ENCODE assay signal across 12 mouse cellular contexts in genomic region chr13:42080131-42080916, GRCm38 (mm10).
"Had no signal": no experiment of that assay in that cellular context is flagged by ENCODE, and none has a peak within 500 bp of the region (broad histone marks: within the 10 kb centered on the region; RNA-seq: fewer than 3 reads in every experiment).

No protein-coding gene starts in this region.

- ATAC-seq: intestine, embryonic 16.5 days; liver, embryonic 12.5 days had no signal

- DNase-seq: kidney, adult 8-10 months; kidney, postnatal 25 days; left cerebral cortex, postnatal 4 days; lung, embryonic 14.5 days; lung, postnatal 10 days; lung, postnatal 4 days; right cerebral cortex, postnatal 14 days; thymus, postnatal 36 days had no signal

- H3K4me3 ChIP-seq: limb, embryonic 13.5 days; liver, embryonic 12.5 days; midbrain, embryonic 12.5 days had no signal

- H3K9me3 ChIP-seq: limb, embryonic 13.5 days; liver, embryonic 12.5 days; midbrain, embryonic 12.5 days had no signal

- H3K4me2 ChIP-seq: limb, embryonic 13.5 days; liver, embryonic 12.5 days; lung, embryonic 14.5 days; midbrain, embryonic 12.5 days had no signal

- H3K27ac ChIP-seq: limb, embryonic 13.5 days; liver, embryonic 12.5 days; midbrain, embryonic 12.5 days had no signal

- H3K4me1 ChIP-seq: midbrain, embryonic 12.5 days had no signal

- H3K27me3 ChIP-seq: limb, embryonic 13.5 days; liver, embryonic 12.5 days; midbrain, embryonic 12.5 days had no signal

- H3K9ac ChIP-seq: limb, embryonic 13.5 days; liver, embryonic 12.5 days; lung, embryonic 14.5 days; midbrain, embryonic 12.5 days had no signal
